Mouse (Mus musculus): ENCODE measurements around the gene Hist1h4i. TPM values are rescaled to one million over a fixed set of nuclear protein-coding genes. Genes with fewer than 3 reads are reported as not detected.
A peak's percentile ranks its signal among the peaks of the same experiment; 100 is the strongest.
"Not testable (repeated sequence)": the region's sequence is repeated elsewhere in the genome, so short reads cannot be mapped to it uniquely, and the experiment has no call there.

The Hist1h4i gene
- total RNA-seq (2021) = 10 to 100 TPM; 64.2 to 71.7 TPM
- long read RNA-seq, experiment 1, partial matches to known transcripts = 0 of 1 reads
- long read RNA-seq, experiment 1, other reads (novel, unspliced or antisense) = 0 of 1 reads
- long read RNA-seq, experiment 2, partial matches to known transcripts = 0 of 1 reads
- long read RNA-seq, experiment 2, other reads (novel, unspliced or antisense) = 0 of 1 reads

DNA sequence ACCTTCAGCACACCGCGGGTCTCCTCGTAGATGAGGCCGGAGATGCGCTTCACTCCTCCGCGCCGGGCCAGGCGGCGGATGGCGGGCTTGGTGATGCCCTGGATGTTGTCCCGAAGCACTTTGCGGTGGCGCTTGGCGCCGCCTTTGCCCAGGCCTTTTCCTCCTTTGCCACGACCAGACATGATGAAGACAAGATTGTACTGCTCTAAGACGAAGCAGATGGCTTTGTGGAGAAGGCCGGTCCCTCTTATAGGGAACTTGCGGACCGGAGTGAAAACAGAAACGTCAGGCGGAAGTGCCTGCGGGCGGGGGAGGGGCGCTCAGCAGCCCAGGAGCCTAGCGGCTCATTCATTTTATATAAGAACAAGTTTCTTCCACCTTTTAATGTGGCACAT lies at the start of gene Hist1h4i:
Gene Hist1h4i, minus strand, starts transcription at position 221 of the 395 bp plus-strand sequence.
- Histone ChIP-seq H3K4me3 (peak within 1 kb of the TSS; percentile 56), H3K27ac (peak within 1 kb of the TSS; percentile 86)
- peak; percentile 96 to 97 for DNase-seq (ENCODE audit: low spot score in 2 of 2)

DNA sequence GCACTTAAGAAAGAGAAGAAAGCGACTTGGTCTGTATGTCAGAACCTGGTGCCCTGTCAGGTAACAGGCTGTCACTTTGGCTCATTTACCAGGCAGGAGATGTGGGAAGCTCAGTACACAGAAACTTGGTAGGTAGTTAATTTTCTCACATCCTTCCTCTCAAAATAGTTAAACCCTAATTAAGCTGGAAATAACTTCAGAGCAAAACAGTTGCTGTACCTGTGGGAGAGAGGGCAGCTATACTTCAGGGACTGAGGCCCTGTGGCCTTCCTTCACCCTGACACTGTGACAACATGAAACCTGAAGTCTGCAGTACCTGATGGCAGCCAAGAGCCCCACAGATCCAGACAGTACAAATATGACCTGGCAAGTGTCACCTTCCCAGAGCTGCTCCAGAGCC lies 43.0 kb upstream of the Hist1h4i start, which contains the start of gene Vmn1r188:
Gene Vmn1r188, plus strand, starts transcription at position 301 of the 400 bp plus-strand sequence.
- H3K4me3 ChIP-seq; DNase-seq (ENCODE audit: low spot score in 2 of 2); H3K27ac ChIP-seq: not testable (repeated sequence)

DNA sequence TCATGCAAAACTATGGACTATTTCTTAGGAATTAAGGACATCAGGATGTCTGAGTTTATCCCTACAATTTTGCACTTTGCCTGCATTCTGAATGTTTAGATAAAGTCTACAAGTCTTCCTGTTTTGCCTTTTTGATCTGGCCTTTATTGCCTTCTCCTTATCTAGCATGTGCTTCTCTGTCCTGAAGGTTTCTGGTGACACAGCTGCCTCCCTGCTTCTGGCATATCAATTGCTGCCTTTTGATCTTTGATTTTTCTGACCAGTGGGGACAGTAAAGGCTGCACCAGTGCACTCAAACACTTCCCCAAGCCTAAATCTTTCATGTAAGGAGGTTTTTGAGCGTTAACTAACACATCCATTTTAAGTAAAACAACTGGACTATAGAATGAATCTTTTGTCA lies 22.3 kb upstream of the Hist1h4i start:
- no peak for DNase-seq (ENCODE audit: low spot score in 2 of 2)
- Histone ChIP-seq H3K4me3 (no peak overlapping the region), H3K27ac (no peak overlapping the region)
- no peak for TF ChIP-seq CTCF (conservative IDR thresholded peaks at IDR 0.05)

DNA sequence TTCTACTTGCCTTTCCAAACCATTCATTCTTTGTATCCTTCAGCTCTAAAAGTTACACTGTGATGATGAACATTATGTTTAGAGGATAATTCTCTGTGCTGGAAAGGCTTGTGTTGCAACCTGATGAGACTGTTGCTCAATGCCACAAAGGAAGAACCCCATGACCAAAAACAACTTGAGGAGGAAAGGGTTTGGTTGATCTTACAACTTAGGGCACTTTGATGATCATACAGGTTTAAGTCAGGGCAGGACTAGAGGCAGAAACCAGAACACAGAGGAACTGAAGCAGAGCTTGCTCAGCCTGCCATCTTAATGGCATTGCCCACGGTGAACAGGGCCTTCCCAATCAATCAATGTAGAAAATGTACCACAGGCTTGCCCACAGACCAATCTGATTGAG lies 20.3 kb upstream of the Hist1h4i start:
- H3K4me3 ChIP-seq = no peak overlapping the region
- no peak for TF ChIP-seq CTCF (conservative IDR thresholded peaks at IDR 0.05)

DNA sequence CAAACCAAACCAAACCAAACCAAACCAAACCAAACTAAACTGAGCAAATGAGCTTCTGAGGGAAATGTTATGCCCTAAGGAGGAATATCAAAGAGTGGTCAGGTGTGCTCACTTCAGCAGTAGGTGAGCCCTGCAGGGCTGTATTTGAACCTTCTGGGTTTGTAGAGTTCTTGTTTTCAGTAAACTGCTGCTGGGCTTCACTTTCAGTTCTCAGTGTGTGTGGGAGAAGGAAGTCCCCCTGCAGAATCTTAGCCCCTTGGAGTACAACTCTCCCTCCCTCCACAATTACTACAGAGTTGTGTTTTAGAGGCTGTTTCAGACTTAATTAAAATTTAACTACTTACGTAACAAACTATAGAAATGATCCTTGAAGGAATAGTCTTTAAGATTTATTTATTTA lies 12.6 kb upstream of the Hist1h4i start:
- no peak overlapping the region for H3K4me3 ChIP-seq
- no peak overlapping the region for H3K27ac ChIP-seq
- no peak for TF ChIP-seq CTCF (conservative IDR thresholded peaks at IDR 0.05)
- no peak for DNase-seq (ENCODE audit: low spot score in 2 of 2)

More for the DNA sequence above, 20.3 kb upstream of the Hist1h4i start:
- DNase-seq (ENCODE audit: low spot score in 2 of 2) = no peak
- no peak overlapping the region for H3K27ac ChIP-seq

DNA sequence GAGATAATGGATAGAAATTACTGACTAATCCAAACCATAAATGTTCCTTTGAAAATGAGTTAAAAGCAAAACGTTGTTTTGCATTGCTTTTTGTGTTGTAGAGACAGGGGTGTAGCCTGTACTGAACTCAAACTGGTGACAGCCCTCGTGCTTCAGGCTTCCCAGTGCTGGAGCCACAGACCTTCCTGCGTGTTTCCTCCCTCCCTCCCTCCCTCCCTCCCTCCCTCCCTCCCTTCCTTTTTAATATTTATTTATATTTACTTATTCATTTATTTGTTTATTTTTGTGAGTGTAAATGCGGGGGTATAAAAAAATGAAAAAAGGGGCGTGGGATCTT lies 10.3 kb upstream of the Hist1h4i start:
- no peak for DNase-seq (ENCODE audit: low spot score in 2 of 2)
- TF ChIP-seq CTCF (conservative IDR thresholded peaks at IDR 0.05) = no peak
- Histone ChIP-seq H3K27ac (peak overlapping the region; percentile 79), H3K4me3 (peak overlapping the region; percentile 67)

DNA sequence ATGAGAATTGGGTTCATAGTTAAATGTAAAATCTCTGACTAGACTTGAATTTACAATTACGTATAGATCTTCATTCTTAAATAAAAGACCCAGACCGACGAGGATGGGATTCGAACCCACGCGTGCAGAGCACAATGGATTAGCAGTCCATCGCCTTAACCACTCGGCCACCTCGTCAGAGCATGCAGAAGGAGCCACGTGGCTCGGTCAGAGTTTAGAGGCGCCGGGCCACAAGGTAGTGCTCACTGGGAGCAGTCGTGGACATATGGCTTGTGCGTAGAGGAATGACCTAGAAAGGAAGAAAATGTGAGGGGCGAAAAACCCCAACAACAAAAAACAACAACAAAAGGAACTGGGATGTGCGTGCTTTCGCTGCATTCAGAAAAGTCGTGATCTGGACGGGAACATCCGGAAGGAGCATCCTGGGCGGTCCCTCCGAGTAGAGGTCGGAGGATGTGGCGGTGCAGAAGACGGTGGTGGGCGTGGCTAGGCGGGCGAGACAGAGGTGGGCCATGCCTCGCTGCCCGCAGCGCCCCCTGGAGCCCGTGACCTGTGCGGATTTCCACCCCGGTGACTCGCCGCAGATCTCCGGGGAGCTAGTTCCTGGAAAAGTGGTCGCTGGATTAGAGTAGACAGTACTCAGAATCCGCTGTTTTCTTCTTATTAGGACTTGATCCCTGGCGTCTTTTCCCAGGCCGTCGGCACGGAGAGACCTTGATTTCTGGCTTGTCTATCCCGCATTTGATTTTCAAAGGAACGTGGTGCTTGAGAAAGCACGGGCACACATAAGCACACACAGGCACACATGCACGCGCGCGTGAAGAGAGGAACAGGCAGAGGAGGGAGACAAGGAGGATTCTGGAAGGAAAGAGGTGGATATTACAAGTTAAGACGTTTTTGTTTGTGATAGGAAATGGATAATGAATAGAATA lies 9.7 kb upstream of the Hist1h4i start:
- peak overlapping the region; percentile 79 for H3K27ac ChIP-seq
- peak; percentile 84 to 85 for DNase-seq (ENCODE audit: low spot score in 2 of 2)
- peak; percentile 76 for TF ChIP-seq CTCF (conservative IDR thresholded peaks at IDR 0.05)
- peak overlapping the region; percentile 67 for H3K4me3 ChIP-seq

DNA sequence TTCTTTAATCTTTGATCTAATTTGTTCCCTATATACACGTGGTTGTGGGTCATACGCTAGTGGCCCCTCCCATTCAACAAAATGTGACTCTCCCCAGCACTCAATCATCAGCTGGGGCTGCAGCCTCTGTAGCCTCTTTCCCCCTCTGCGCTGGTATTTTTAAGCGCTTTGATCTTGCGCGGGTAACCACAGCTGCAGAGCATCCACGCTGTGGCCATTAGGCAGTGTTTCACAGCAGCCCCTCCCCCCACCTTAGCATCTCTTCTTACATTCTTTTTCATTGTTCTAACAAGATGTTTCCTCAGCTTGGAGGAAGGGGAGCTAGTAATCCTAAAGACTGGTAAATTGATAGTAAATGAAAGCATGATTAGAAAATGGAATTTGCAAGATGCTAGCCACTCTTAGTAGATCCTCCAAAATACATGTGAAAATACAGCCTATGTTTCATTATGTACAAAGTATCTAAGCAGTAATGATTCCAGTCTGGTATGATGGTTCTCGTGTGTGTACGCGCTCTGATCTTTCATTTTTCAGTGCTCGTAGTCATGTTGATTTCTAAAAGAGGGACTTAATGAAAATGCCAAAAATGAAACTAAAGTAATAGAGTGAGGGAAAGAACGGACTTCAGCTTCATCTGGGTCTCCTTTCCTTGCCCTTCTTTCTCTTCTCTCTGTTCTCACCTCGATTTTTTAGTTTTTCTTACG lies 8.7 kb upstream of the Hist1h4i start:
- DNase-seq (ENCODE audit: low spot score in 2 of 2) = no peak
- peak overlapping the region; percentile 79 for H3K27ac ChIP-seq
- TF ChIP-seq CTCF (conservative IDR thresholded peaks at IDR 0.05) = no peak

DNA sequence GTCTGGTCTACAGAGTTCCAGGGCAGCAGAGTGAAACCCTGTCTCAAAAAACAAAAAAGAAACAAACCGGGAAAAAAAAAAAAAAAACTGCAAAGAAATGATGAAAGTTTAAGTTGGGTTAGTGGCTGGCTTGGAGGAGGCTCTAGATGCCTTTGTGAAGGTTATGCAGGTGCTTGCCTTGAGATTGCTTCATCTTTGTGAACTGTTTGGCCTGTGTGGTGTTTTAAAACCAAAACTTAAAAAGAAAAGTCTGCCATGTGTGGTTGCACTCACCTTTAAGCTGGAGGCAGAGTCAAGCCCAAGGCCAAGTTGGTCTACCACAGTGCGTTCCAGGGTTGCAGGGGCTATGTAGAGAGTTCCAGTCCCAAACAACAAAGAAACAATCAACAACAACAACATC lies 7.9 kb upstream of the Hist1h4i start:
- Histone ChIP-seq H3K27ac (no peak overlapping the region), H3K4me3 (no peak overlapping the region)
- no peak for TF ChIP-seq CTCF (conservative IDR thresholded peaks at IDR 0.05)
- DNase-seq (ENCODE audit: low spot score in 2 of 2) = no peak

More for the DNA sequence above, 8.7 kb upstream of the Hist1h4i start:
- H3K4me3 ChIP-seq = peak overlapping the region; percentile 67

DNA sequence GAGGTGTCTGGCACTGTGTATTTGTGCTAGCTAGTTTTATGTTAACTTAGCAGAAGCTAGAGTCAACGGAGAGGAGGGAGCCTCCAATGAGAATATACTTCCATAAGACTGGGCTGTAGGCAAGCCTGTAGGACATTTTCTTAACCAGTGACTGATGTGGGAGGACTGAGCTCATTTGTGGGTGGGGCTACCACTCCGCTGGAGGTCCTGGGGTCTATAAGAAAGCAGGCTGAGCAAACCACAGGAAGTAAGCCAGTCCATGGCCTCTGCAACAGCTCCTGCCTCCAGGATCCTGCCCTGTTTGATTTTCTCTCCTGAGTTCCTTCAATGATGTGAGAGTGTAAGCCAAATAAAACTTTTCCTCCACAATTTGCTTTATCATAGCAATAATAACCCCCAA lies 4.1 kb upstream of the Hist1h4i start:
- no peak for DNase-seq (ENCODE audit: low spot score in 2 of 2)
- no peak for TF ChIP-seq CTCF (conservative IDR thresholded peaks at IDR 0.05)
- Histone ChIP-seq H3K27ac (no peak overlapping the region), H3K4me3 (no peak overlapping the region)

DNA sequence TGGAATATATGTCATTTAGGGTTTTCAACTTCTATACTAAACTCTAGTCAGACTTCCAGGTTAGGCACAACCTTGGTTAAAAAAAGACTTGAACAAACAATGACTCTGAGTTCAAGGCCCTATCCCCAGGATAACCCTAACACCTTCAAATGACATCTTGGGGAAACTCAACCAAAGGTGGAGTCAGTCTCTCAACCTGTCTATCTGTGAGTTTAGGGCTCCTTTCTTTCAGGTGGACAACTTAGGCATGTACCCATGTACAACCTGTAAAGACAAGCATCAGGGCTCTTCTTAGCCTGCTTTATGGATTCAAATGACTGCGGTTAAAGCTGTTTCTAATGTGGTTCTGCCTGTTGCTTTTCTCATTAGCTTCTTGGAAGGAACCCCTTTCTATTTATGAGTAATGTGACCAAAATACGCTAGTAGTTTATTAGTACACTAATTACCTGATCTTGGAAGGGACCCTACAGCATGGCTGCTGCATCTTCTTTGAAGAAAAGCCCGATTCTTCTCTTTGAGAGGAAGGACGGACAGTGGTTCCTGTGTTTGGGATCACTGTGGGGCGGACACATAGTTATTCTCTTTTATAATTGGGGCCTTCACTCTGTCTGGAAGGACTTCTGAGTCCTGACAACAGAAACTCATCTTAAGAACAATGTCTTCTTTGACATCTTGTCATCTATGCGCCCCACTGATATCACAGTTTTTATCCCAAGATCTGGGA lies 3.4 kb upstream of the Hist1h4i start:
- no peak for DNase-seq (ENCODE audit: low spot score in 2 of 2)
- Histone ChIP-seq H3K27ac (no peak overlapping the region), H3K4me3 (no peak overlapping the region)
- TF ChIP-seq CTCF (conservative IDR thresholded peaks at IDR 0.05) = no peak; the same call in 1 of the 2 replicates

Data from layer of hippocampus, adult 2 months (tissue).